Mouse (Mus musculus) kidney, adult 10 weeks (tissue): ENCODE results near the gene Ly6g6f. TPM values are rescaled to one million over a fixed set of nuclear protein-coding genes. Genes with fewer than 3 reads are reported as not detected.

Experiments
- polyA plus RNA-seq: library from polyadenylated mRNA; stranded (reverse); fragments of 350-450 nt; fragmentation: Illumina TruSeq; extraction: RNeasy Lipid Tissue Mini Kit (QIAGEN cat#74804); gene quantifications from one replicate; pipeline ENCODE4 v1.2.3, GENCODE M21; 2014; ENCODE audit warnings: low read depth, low replicate concordance

Gene Ly6g6f
- polyA plus RNA-seq, 1 experiment from 2014 or later, result not detected

DNA sequence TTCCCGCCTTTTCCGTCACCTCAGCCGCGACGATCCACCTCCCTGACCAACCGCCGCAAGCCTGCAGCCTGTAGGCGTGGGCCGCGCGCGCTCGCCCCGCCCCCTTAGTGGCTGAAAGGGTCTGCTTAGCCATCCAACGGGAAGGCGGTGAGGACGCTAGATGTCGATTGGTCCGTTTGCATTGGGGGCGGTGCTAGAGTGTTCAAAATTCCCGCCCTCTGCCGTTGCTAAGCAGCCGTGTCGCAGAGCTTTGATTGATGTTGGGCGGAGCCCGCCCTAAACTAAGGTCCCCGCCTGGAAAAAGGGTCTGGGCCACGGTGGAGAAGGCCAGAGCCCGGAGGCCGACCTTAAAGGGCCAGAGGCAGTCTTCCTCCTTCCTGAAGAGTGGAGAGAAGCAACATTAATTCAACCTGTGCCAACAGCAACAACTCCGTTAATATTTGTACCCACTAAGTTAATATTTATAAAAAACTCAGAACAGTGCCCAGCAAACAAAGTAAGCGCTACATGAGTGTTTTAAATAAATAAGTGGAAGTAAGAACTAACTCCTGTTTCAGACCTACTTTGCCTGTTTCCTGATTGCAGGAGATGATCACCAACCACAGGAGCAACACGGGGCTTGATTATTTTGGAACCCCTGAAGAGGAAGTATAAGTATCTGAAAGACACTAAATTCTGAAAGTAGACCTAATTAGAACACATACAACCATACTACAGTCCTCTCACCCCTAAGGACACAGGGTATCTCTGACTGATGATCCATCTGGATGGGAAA lies 38.5 kb downstream of the Ly6g6f start, which contains the start of gene Msh5:
TSS of gene Msh5 (minus strand) at position 65 of the 775 bp plus-strand sequence.

Other genes starting within 250 kb of the Ly6g6f start
- gene Stk19, start 248.7 kb downstream of the Ly6g6f start, polyA plus RNA-seq, result 2.6 TPM
- gene Dxo, start 248.6 kb downstream of the Ly6g6f start, polyA plus RNA-seq, result 3.0 TPM
- gene Skiv2l, start 235.4 kb downstream of the Ly6g6f start, polyA plus RNA-seq, result 2.3 TPM
- 1.4 TPM for gene Nelfe, start 235.2 kb downstream of the Ly6g6f start, polyA plus RNA-seq
- 38.0 TPM for gene Cfb, start 223.1 kb downstream of the Ly6g6f start, polyA plus RNA-seq
- gene Zbtb12, start 206.1 kb downstream of the Ly6g6f start, polyA plus RNA-seq, result 1.5 TPM
- gene Gm20547, start 203.6 kb downstream of the Ly6g6f start, polyA plus RNA-seq, result 16.3 TPM
- gene C2, start 187.3 kb downstream of the Ly6g6f start, polyA plus RNA-seq, result 7.3 TPM
- 7.7 TPM for gene Ehmt2, start 187.1 kb downstream of the Ly6g6f start, polyA plus RNA-seq
- 8.2 TPM for gene Slc44a4, start 171.1 kb downstream of the Ly6g6f start, polyA plus RNA-seq
- 25.6 TPM for gene Neu1, start 154.4 kb downstream of the Ly6g6f start, polyA plus RNA-seq
- 17.9 TPM for gene Hspa1b, start 126.4 kb downstream of the Ly6g6f start, polyA plus RNA-seq
- gene Gm20481, start 115.7 kb downstream of the Ly6g6f start, polyA plus RNA-seq, result not detected
- gene Hspa1a, start 113.5 kb downstream of the Ly6g6f start, polyA plus RNA-seq, result 8.4 TPM
- gene Hspa1l, start 112.9 kb downstream of the Ly6g6f start, polyA plus RNA-seq, result not detected
- gene Lsm2, start 103.7 kb downstream of the Ly6g6f start, polyA plus RNA-seq, result 12.6 TPM
- 5.7 TPM for gene Vars, start 84.6 kb downstream of the Ly6g6f start, polyA plus RNA-seq
- not detected for gene Vwa7, start 69.0 kb downstream of the Ly6g6f start, polyA plus RNA-seq
- not detected for gene Sapcd1, start 57.6 kb downstream of the Ly6g6f start, polyA plus RNA-seq
- 1.1 TPM for gene Msh5, start 38.9 kb downstream of the Ly6g6f start, polyA plus RNA-seq
- 25.4 TPM for gene Clic1, start 35.6 kb downstream of the Ly6g6f start, polyA plus RNA-seq
- gene Ddah2, start 26.6 kb downstream of the Ly6g6f start, polyA plus RNA-seq, result 0.97 TPM
- not detected for gene Ly6g6c, start 20.2 kb downstream of the Ly6g6f start, polyA plus RNA-seq
- 1.1 TPM for gene Mpig6b, start 19.4 kb downstream of the Ly6g6f start, polyA plus RNA-seq
- gene Ly6g6e, start 8.7 kb downstream of the Ly6g6f start, polyA plus RNA-seq, result not detected
- not detected for gene Ly6g6d, start 7.5 kb downstream of the Ly6g6f start, polyA plus RNA-seq
- 7.6 TPM for gene Abhd16a, start 3.7 kb upstream of the Ly6g6f start, polyA plus RNA-seq
- gene Ly6g5c, start 22.7 kb upstream of the Ly6g6f start, polyA plus RNA-seq, result not detected
- gene Ly6g5b, start 29.8 kb upstream of the Ly6g6f start, polyA plus RNA-seq, result not detected
- 0.85 TPM for gene Gpank1, start 35.8 kb upstream of the Ly6g6f start, polyA plus RNA-seq
- gene Csnk2b, start 36.4 kb upstream of the Ly6g6f start, polyA plus RNA-seq, result 187 TPM
- gene D17H6S53E, start 40.8 kb upstream of the Ly6g6f start, polyA plus RNA-seq, result 0.53 TPM
- gene Apom, start 46.4 kb upstream of the Ly6g6f start, polyA plus RNA-seq, result 4.8 TPM
- gene Bag6, start 49.6 kb upstream of the Ly6g6f start, polyA plus RNA-seq, result 3.9 TPM
- 2.1 TPM for gene Prrc2a, start 79.3 kb upstream of the Ly6g6f start, polyA plus RNA-seq
- 2.3 TPM for gene Aif1, start 90.5 kb upstream of the Ly6g6f start, polyA plus RNA-seq
- not detected for gene Lst1, start 102.8 kb upstream of the Ly6g6f start, polyA plus RNA-seq
- gene Ltb, start 108.8 kb upstream of the Ly6g6f start, polyA plus RNA-seq, result not detected
- gene Tnf, start 116.4 kb upstream of the Ly6g6f start, polyA plus RNA-seq, result not detected
- not detected for gene Lta, start 119.7 kb upstream of the Ly6g6f start, polyA plus RNA-seq
- gene Gm16181, start 135.2 kb upstream of the Ly6g6f start, polyA plus RNA-seq, result not detected
- gene Atp6v1g2, start 148.1 kb upstream of the Ly6g6f start, polyA plus RNA-seq, result 5.2 TPM
- not detected for gene Nfkbil1, start 150.2 kb upstream of the Ly6g6f start, polyA plus RNA-seq
- 4.9 TPM for gene Ddx39b, start 156.1 kb upstream of the Ly6g6f start, polyA plus RNA-seq
- 26.4 TPM for gene H2-D1, start 177.1 kb upstream of the Ly6g6f start, polyA plus RNA-seq
- 0.28 TPM for gene H2-Q1, start 234.8 kb upstream of the Ly6g6f start, polyA plus RNA-seq